Mouse (Mus musculus) central nervous system, embryonic 18 days (tissue): ENCODE measurements around the gene Rpl22. TPM values are rescaled to one million over a fixed set of nuclear protein-coding genes. Genes with fewer than 3 reads are reported as not detected.

Experiments
- polyA plus RNA-seq: library from polyadenylated mRNA; depleted of rRNA; stranded (reverse); fragments of >200 nt; gene quantifications from 2 replicates; pipeline ENCODE4 v1.2.3, GENCODE M21; 2012; rRNA removed

The Rpl22 gene
- 370 and 387 TPM in 2 replicates for polyA plus RNA-seq

GRCm38 (mm10) chr4:152325574-152326411 lies at the start of gene Rpl22:
TSS of gene Rpl22 (plus strand) at chr4:152325742.

GRCm38 (mm10) chr4:152291562-152291961 lies 34.0 kb upstream of the Rpl22 start, which contains the start of gene Hes3:
TSS of gene Hes3 (minus strand) at chr4:152291662.

GRCm38 (mm10) chr4:152296874-152297861 lies 28.4 kb upstream of the Rpl22 start, which contains the start of gene Icmt:
TSS of gene Icmt (plus strand) at chr4:152297227.

GRCm38 (mm10) chr4:152318517-152319234 lies 6.9 kb upstream of the Rpl22 start, which contains the start of gene Rnf207:
TSS of gene Rnf207 (minus strand) at chr4:152318993.

GRCm38 (mm10) chr4:152338419-152339292 lies 13.1 kb downstream of the Rpl22 start, which contains the start of gene Chd5:
TSS of gene Chd5 (plus strand) at chr4:152338651.

Other genes with a start within 250 kb of the Rpl22 start
- gene Tnfrsf25, start 209.8 kb upstream of the Rpl22 start, polyA plus RNA-seq, result 3.6 and 4.4 TPM in 2 replicates
- 0.30 and 0.36 TPM in 2 replicates for gene Espn, start 173.4 kb upstream of the Rpl22 start, polyA plus RNA-seq
- 0.03 and 0.04 TPM in 2 replicates for gene Hes2, start 166.9 kb upstream of the Rpl22 start, polyA plus RNA-seq
- gene Acot7, start 147.6 kb upstream of the Rpl22 start, polyA plus RNA-seq, result 276 and 301 TPM in 2 replicates
- gene Gpr153, start 51.5 kb upstream of the Rpl22 start, polyA plus RNA-seq, result 39.6 and 45.3 TPM in 2 replicates
- 0.12 and 0.16 TPM in 2 replicates for gene Hes3, start 34.1 kb upstream of the Rpl22 start, polyA plus RNA-seq
- 19.3 and 21.4 TPM in 2 replicates for gene Icmt, start 28.5 kb upstream of the Rpl22 start, polyA plus RNA-seq
- gene Rnf207, start 6.7 kb upstream of the Rpl22 start, polyA plus RNA-seq, result 8.8 and 9.8 TPM in 2 replicates
- 40.6 and 48.9 TPM in 2 replicates for gene Chd5, start 12.9 kb downstream of the Rpl22 start, polyA plus RNA-seq
- 6.4 and 6.9 TPM in 2 replicates for gene Nphp4, start 151.0 kb downstream of the Rpl22 start, polyA plus RNA-seq
- 14.8 and 16.2 TPM in 2 replicates for gene Kcnab2, start 152.1 kb downstream of the Rpl22 start, polyA plus RNA-seq